Mouse (Mus musculus) c-Kit-positive CD71-positive TER-119-positive erythroid progenitor cells, embryonic 14.5 days (primary cell): ENCODE results near the gene Pradc1.

ENCODE experiments used
- DNase-seq: peaks from one replicate; pipeline ENCODE4 v3.0.0-alpha.2; 2013; ENCODE audit warnings: low spot score

The Pradc1 gene

DNA sequence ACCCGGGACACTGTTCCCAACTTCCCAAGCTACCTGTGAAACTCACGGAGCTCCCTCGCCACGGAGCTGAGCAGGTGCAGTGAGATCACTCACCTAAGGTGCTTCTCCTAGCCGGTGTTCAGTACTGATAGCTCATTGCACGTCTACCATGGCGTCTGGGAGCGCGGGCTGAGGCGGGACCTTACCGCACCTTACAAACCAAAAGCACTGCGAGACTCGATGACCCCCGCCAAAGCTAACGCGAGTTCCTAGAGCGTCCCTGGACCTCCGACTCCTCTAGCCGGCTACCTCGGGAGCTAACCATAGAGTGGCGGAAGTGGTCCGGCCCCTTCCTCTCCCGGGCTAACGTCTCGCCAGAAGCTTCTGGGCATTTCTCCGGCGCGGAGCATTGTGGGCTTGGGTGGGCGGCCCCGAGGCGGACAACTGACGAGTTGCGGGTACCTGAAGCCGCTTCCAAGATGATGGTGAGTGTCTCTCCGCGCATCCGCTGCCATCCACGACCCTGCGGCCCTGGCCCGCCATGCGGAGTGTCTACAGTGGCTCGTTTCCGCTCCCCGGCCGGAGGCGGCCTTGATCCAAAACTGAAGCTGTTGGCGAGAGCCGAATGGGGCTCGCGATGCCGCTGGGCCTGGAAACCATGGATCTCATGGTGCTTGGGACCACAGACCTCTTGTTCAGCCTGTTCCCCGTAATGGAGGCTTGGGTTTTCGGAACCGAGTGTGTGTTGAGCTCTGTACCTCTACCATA is at the start of gene Pradc1:
Gene Pradc1 (minus strand): TSS at position 307 of the 747 bp plus-strand sequence.
- DNase-seq: peak; percentile 92

DNA sequence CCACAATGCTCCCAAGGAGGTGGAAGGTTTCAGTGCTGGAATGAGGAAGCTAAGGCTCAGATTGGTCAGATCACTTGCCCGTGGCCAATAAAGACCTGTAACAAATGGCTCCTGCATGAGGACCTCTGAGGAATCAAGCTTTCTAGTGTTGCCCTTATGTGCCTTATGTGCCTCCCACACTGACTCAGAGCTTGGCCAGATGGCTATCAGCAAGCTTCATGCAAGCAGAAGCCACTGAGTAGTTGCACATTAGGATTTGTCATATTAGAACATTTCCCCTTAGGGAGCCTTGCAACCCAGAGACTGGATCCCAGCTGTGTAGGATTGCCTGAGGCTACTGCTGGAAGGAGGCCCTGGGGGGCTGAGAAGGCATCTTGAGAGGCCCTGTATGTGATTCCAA is 48.6 kb upstream of the Pradc1 start:
- no peak for DNase-seq

DNA sequence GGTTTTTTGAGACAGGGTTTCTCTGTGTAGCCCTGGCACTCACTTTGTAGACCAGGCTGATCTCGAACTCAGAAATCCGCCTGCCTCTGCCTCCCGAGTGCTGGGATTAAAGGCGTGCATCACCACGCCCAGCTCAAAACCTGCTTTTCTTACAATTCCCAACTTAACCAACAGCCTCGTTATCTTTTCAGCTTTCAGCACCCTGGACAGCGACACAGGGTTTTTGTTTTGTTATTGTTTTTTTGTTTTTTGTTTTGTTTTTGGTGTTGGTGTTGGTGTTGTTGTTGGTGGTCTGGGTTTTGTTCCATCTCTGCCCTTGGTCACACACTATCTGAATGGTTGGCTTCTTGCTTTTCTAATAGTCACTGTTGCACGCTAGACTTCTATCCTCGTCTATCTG is 46.4 kb upstream of the Pradc1 start:
- no peak for DNase-seq

DNA sequence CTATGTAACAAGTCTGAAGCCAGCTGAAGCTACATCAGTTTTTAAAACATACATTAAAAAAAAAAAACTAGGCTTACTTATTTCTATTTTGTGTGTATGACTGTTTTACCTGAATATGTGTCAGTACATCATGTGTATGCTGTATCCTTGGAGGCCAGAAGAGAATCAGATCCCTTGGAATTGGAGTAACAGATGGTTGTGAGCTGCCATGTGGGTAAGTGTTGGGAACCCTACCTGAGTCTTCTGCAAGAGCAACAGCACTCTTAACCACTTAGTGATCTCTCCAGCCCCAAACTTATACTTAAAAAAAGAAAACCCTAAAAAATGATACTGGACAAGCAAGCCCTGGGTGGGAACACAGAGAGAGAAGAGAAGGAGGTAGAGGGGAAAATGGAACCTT is 45.2 kb upstream of the Pradc1 start:
- no peak for DNase-seq

DNA sequence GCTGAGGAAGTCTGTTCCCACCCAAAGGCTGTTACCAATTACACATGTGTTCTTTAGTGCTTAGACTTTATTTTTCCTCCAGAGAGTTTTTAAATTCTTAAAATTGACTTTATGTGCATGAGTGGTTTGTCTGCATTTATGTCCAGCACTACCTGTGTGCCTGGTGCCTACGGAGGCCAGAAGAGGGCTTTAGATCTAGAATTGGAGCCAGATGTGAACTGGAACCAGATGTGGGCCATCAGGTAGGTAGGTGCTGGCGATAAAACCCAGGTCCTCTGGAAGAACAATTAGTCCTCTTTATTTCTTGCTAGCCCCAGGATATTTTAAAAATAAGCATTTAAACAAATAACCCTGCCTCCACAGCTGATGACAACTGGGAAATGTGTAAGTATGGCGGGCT is 39.8 kb upstream of the Pradc1 start:
- no peak for DNase-seq

DNA sequence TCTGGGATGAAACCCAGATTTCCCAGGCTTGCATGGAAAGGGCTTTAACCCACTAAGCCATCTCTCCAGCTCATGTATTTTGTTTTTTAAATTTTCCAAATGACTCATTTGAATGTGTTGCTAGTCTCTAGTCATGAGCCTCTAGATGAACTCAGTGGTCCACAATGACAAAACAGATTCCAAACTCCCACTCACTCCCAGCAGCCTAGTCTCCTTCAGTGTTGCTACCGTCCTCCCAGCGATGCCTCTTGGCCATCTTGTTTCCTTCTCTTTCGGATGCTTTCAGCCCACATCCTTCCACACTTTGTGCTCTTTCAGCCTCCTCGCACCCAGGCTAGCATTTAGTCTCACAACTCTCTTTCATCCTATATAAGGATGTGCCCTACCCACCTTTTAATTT is 38.5 kb upstream of the Pradc1 start:
- DNase-seq: no peak

DNA sequence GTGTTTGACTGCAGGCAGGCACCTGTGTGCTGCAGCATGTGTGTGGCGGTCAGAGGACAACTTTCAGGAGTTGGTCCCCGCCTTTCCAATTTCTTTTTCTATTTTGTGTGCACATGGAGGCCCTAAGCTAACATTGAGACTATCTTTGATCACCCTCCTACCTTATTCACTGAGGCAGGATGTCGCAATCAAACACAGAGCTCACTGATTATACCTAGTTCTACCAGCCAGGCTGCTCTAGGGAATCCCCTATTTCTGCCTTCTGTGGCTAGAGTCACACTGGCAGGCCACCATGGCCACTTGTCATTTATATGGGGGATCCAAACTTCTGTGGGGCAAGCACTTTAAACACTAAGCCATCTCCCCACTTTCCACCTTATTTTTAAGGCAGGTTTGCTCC is 37.9 kb upstream of the Pradc1 start:
- no peak for DNase-seq

DNA sequence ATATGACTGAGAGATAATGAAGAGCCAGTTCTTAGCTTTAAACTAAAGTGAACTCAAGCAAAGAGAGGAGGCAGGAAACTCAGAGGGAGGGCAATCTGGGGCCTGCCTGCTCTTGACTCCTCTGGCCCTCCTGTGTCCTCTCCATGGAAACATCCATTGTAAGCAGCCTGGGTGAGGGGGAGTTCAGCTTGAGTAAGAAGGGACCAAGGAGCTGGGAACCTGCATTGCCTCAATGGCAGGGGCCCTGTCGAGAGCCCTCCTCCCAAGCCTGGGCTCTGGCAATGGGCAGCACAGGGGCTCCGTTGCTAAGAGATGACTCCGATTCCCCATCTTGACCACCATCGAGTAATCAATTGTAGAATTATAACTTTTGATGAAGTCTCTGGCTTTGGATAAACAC is 36.7 kb upstream of the Pradc1 start:
- DNase-seq: no peak

DNA sequence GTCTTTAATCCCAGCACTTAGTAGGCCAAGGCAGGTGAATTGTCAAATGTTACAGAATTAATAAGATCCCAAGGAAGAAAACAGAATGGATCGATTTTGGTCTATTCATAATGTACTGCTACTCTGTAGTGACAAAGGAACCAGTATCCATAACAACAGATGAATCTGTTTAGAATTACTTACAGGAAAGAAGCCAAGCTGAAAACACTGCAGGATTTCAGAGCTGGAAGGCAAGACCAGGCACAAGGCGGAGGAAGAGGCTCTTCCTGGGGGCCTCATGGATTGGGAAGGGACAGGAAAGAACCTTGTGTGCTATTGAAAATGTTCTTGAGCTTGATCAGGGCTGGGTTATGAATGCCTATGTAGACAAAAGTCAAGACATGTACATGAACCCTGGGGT is 34.0 kb upstream of the Pradc1 start:
- no peak for DNase-seq

DNA sequence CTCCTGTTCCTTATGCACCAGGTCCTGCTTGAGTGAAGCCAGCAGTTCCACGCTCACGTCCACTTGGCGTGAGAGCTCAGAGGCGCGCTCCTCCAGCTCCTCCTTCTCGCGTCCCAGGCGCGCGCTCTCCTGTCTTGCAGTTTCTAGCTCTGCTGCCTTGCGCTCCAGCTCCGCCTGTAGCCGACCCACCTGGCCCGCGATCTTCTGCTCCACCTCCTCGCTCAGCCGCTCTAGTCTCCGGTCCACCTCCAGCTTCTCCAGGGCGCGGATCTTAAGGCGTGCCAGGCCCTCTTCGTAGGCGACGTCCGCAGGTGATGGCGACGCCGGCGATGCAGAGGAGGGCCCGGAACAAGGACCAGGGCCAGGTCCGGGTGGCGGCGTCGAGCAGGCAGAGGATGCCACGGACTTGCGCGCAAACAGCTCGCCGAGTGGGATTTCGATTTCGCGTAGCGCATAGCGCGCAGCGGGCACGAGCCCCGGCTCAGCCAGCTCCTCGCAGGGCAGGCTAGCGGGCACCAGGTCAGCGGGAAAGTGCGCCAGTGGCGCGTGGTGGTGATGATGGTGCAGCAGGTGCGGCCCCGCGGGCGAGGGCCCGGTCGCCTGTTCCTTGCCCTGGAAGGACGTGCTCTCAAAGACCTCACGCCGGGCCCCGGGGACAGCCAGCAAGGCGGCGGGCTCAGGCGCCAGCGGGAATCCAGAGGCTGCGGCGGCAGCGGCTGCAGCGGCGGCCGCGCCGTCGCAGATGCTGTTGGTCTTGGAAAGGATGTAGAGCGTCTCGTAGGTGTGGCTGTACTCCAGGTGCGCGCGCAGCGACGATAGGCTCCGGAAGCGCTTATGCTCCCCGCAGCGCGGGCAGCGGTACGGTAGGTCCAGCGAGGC is 32.3 kb upstream of the Pradc1 start:
- no peak for DNase-seq

DNA sequence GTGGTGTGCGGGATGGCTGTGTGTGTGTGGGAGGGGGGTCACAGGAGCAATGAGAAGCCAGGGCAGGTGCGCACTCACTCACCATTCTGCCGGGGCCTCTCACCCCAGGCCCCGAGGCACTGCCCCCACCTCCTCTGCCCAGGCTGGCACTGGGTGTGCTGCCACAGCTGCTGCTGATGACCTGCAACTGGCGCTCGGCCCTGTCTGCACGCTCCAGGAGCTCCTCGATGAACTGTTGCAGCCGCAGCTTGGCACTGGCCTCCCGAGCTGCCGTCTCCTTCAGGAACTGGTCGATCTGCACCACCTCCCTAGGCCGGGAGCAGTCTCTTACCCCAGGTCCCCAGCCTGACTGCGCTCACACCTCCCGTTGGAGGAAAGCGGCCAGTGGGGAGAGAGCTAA is 28.9 kb upstream of the Pradc1 start:
- no peak for DNase-seq

DNA sequence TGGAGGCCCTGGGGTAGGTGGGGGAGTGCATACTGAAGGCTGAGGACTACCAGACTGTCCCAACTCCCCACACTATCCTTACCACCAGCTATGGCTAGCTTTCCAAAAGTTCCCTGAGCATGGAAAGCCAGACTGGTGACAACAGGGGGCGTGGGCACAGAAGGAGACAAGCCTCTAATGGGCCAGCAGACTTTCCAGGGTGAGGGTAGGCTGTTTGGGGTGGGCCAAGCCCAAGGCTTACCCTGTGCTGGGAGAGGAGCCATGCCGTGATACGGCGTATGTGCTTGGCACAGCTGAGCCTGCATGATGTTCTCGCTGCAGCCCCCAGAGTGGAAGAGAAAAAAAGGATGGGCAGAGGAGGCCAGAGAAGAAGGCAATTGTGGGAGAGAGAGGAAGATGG is 28.2 kb upstream of the Pradc1 start:
- no peak for DNase-seq

DNA sequence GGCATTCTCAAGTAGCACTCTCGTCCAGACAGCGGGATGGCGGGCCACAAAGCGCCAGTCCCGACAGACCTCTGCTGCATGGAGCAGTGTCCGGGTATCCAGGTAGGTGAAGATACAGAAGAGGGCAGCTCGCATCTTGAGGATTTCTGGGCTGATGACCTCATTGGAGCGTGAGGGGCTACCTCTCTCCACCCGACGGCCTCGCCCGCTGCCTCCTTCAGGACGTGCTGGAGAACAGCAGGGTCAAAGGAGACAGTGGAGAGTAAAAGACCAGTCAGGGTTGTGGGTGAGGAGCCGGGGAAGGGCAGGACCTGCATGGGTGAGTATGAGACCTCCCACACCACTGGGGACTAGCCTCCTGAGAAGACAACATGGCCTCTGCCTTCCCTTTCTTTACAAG is 26.6 kb upstream of the Pradc1 start:
- no peak for DNase-seq

DNA sequence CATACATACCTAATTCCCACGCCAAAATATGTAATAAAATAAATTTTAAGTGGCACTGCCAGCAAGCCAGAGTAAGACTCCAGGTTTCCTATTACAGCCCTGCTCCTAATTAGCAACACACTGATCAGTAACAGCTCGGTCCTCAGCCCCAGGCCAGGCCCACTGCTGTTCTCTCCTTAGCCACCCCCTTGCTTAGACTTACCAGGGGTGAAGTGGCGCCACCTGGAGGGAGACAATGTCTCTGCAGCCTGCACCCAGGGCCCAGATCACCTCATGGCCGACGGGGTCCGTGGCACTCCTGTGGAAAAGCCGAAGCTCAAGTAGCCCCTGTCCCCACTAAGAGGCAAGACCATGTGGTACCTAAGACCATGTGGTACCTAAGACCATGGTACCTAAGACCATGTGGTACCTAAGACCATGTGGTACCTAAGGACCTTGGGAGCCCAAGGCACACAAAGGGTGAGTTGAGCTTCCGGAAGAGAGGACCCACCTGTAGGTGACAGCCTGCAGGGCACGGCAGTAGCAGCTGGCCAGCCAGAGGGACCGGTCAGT is 25.7 kb upstream of the Pradc1 start:
- DNase-seq: no peak

DNA sequence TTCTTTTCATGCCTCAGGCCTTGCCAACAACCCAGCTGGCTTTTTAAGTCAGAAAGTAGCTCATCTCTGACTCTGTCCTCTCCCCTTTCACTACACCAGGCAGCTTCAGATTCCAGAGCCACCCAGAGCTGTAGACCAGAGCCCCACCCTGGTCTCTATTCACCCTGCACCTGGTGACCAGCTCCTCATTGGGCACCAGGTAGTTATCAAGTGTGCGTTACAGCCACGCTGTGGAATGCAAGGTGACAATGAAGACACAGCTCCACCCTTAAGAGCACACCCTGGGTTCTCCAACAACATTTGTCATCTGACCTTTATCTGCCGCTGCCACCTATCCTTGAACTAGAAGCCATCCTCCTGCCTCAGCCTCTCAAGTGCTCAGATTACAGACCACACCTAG is 23.8 kb upstream of the Pradc1 start:
- no peak for DNase-seq

DNA sequence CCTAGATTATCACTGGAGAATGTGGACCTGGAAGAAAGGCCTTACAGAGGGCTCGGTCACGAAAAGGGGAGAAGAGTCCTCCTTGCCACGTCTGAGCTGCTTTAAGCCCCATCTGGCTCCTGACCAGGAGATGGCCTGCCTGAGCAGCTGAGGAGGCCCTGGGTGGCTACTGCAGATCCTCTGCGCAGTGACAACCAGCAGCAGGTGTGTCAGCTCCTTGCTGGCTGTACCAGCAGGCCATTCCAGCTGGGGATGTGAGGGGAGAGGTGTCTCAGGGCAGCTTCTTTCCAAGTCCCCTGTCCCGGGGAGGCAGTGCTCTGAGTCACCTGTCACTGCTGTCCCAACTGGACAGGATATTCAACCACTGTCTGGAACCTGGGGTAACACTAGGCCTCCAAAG is 20.8 kb upstream of the Pradc1 start:
- no peak for DNase-seq

DNA sequence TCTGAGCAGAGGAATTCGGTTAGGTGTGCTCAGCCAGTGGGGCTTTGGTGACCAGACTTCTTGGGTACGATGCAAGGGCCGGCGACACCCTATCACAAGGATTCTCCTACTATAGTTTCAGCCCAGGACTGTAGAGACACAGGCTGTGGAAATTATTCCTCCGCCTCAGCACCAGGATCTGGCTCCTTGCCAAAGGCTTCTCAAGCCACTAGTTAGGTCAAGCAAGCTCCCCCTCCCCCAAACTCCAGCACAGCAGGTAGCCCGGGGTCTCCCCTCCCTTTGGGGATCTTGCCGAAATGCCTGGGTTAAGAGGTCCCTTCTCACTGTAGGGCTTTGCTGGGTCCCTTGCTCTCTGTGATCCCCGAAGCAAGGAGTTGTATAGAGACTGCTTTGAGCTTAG is 20.2 kb upstream of the Pradc1 start:
- DNase-seq: no peak

DNA sequence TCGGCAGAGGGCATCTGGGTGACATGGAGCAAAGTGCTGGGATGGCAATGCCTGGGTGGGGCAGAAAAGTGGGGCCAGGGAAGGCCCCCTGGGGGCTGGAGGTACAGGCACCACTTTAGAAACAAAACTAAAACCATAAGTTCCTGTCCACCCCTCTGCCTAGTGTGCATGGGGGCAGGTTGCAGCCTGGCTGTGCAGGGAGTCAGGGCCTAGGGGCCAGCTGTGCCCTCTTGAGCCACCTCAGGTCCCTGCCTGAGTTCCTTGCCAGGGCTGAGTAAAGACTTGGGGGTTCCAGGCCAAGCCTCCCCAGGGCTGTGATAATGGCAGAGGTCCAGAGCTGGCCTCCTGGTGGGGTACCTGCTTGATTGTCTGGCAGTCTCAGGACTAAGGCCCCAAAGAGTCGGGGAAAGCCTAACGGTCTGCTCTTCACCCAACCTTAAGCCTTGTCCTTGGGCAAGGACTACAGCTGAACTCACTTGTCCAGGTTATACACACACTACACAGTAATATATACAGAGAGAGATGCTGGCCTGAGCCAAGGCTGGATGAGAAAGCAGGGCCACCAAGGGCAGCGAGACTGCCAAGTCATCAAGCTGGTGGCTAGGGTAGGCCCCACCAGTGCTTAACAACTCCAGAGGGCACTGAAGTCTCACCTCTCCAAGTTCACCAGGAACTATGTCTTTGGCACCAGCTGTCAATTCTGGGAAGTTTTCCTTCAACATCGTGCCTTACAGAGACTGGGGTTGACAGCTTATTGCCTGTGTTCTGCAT is 18.1 kb upstream of the Pradc1 start:
- no peak for DNase-seq

DNA sequence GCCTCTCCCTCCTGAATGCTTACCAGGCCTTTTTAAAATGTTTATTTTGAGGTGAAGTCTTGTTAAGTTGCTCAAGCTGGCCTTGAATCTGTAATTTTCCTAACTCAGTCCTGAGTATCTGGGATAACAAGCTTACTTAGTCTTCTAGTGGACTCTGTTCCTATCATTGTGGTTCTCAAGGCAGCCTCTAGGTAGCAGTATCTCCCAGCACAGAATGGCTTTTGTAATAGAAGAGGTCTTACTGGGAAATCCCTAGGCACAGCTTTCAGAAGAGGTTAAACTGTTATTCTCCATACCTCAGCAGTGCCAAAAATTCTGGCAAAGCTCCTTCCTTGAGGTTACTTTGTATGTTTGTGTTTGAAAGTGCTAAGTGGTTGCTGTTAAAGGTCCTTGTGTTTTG is 13.6 kb upstream of the Pradc1 start:
- DNase-seq: no peak

DNA sequence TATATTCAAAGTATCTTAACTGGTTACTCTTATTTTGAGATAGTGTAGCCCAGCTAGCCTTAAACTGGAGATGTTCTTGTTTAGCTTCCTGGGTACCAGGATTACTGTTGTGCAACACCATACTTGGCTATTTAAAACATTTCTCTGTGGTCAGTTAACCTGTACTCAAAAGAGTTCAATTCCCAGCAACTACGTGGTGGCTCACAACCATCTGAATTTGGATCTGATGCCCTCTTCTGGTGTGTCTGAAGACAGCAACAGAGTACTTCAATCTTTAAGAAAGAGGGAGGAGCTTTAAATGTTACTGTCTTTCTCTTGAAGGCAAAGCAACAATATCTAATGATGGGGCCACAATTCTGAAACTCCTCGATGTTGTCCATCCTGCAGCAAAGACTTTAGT is 7.9 kb upstream of the Pradc1 start:
- no peak for DNase-seq

DNA sequence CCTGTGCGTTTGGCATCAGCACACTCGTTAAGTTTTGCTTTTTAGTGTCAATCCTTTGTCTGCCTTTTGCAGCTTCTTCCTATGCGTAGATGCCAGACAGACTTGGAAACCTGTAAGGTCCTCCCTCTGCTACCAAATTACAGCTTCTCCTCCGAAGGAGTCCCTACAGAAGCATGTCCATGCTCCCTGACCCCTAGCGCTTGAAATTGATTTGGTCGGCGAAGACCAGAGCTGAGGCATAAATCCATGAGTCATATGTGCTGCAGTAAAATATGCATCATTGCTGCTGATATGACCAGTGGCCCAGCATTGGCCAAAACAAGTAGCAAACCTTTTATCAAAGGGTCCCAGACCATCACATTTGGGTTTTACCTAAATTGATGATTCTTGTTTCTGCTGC is 1.0 kb upstream of the Pradc1 start:
- DNase-seq: no peak

DNA sequence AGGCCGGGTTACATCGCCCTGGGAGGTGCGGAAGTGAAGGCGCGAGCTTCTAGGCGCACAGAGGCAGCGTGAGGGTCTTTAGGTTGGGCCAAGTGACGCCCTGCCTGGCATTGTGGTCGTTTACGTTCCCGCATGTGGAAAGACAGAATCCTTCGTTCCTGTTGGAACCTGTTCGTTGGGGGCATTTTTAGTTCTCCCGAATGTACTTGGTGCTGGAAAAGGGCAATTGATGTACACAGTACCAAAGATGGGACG is 568 bp upstream of the Pradc1 start:
- peak; percentile 43 for DNase-seq
